Mouse (Mus musculus) CH12.LX (cell line): ENCODE measurements around the gene Fam57a. TPM values are rescaled to one million over a fixed set of nuclear protein-coding genes. Genes with fewer than 3 reads are reported as not detected.

Experiments used
- DNase-seq: peaks from one replicate; pipeline ENCODE4 v3.0.0-alpha.2; 2013; ENCODE audit errors: extremely low read depth
- H3K27ac ChIP-seq: 2 replicates; pipeline ENCODE4 v1.5.1; 2012; ENCODE audit warnings: low read depth, mild to moderate bottlenecking, control low read depth, moderate library complexity; ENCODE audit not compliant: insufficient read depth
- H3K27me3 ChIP-seq: replicated peaks from 2 replicates; pipeline ENCODE3; 2012; ENCODE audit warnings: inconsistent platforms
- H3K36me3 ChIP-seq, 2 experiments: replicated peaks in 1 of 2; 2 replicates each; pipeline versions ENCODE3 to v1.6.1; 2012; ENCODE audit warnings: inconsistent platforms in 1 of 2, low read length in 1 of 2, mild to moderate bottlenecking in 1 of 2, mixed read lengths in 1 of 2, moderate library complexity in 1 of 2; ENCODE audit not compliant: control insufficient read depth in 1 of 2, insufficient read depth in 1 of 2
- H3K4me1 ChIP-seq, 2 experiments: 2 replicates each; pipeline ENCODE4 v1.6.1; 2012; ENCODE audit warnings: inconsistent platforms in 1 of 2, moderate library complexity in 1 of 2; ENCODE audit not compliant: insufficient read depth in 2 of 2, control insufficient read depth in 1 of 2
- H3K4me2 ChIP-seq: 2 replicates; pipeline ENCODE4 v1.6.1; 2012; ENCODE audit warnings: low read depth, mild to moderate bottlenecking, control low read depth; ENCODE audit not compliant: poor library complexity, insufficient read depth, severe bottlenecking
- H3K4me3 ChIP-seq, 3 experiments: fragments of 150-350 bp in 1 of 3; sonication (generic) in 1 of 3; replicated peaks in 1 of 3; 2 replicates each; pipeline versions ENCODE3 to v1.5.1; 2011 to 2012; ENCODE audit warnings: low read depth in 2 of 3, low read length in 2 of 3, mild to moderate bottlenecking in 2 of 3, moderate library complexity in 2 of 3, control low read depth in 1 of 3, improper control_type of control experiment in 1 of 3, inconsistent platforms in 1 of 3, mixed read lengths in 1 of 3; ENCODE audit not compliant: poor library complexity in 1 of 3
- H3K79me2 ChIP-seq: replicated peaks from 2 replicates; pipeline ENCODE4 v1.6.1; 2012; ENCODE audit warnings: mild to moderate bottlenecking, moderate library complexity; ENCODE audit not compliant: control insufficient read depth, poor library complexity, insufficient read depth, severe bottlenecking; ENCODE audit errors: extremely low read depth
- H3K9ac ChIP-seq: 2 replicates; pipeline ENCODE4 v1.6.1; 2012; ENCODE audit warnings: low read depth, mild to moderate bottlenecking, control low read depth, moderate library complexity; ENCODE audit not compliant: insufficient read depth
- H3K9me3 ChIP-seq: replicated peaks from 2 replicates; pipeline ENCODE3; 2012; ENCODE audit warnings: low read length, inconsistent platforms, mixed read lengths
- BHLHE40 ChIP-seq: IDR thresholded peaks from 2 replicates; pipeline ENCODE4 v1.6.1; 2011; ENCODE audit warnings: mild to moderate bottlenecking, low read depth, low read length, improper control_type of control experiment
- CTCF ChIP-seq, 2 experiments: IDR thresholded peaks in 1 of 2; conservative IDR thresholded peaks in 1 of 2; 2 replicates each; pipeline ENCODE4 v1.5.1; 2011 to 2012; ENCODE audit warnings: low read depth in 2 of 2, low read length in 2 of 2, improper control_type of control experiment in 1 of 2, inconsistent platforms in 1 of 2, mild to moderate bottlenecking in 1 of 2, moderate library complexity in 1 of 2
- E2F4 ChIP-seq: IDR thresholded peaks from 2 replicates; pipeline ENCODE4 v1.6.1; 2011; ENCODE audit warnings: low read depth, low read length, improper control_type of control experiment; ENCODE audit not compliant: insufficient replicate concordance
- EP300 ChIP-seq: IDR thresholded peaks from 2 replicates; pipeline ENCODE4 v1.6.1; 2011; ENCODE audit warnings: low read length, improper control_type of control experiment
- GABPA ChIP-seq: IDR thresholded peaks from 2 replicates; pipeline ENCODE4 v1.6.1; 2012; ENCODE audit warnings: low read depth, low read length, improper control_type of control experiment, inconsistent platforms; ENCODE audit not compliant: insufficient replicate concordance
- HCFC1 ChIP-seq: IDR thresholded peaks from 2 replicates; pipeline ENCODE4 v1.6.1; 2012; ENCODE audit warnings: low read depth, mild to moderate bottlenecking, inconsistent platforms, low read length, improper control_type of control experiment
- IRF4 ChIP-seq: IDR thresholded peaks from 2 replicates; pipeline ENCODE4 v1.6.1; 2014; ENCODE audit warnings: low read depth, mild to moderate bottlenecking, inconsistent platforms, low read length, improper control_type of control experiment
- JUN ChIP-seq: IDR thresholded peaks from 2 replicates; pipeline ENCODE4 v1.6.1; 2011; ENCODE audit warnings: low read depth, mild to moderate bottlenecking, low read length, improper control_type of control experiment, moderate library complexity; ENCODE audit not compliant: insufficient read depth
- KAT2A ChIP-seq: IDR thresholded peaks from 2 replicates; pipeline ENCODE4 v1.6.1; 2012; ENCODE audit warnings: low read length, improper control_type of control experiment, inconsistent platforms; ENCODE audit not compliant: insufficient replicate concordance
- MAX ChIP-seq: IDR thresholded peaks from 2 replicates; pipeline ENCODE4 v1.6.1; 2011; ENCODE audit warnings: low read length, improper control_type of control experiment
- MAZ ChIP-seq: IDR thresholded peaks from 2 replicates; pipeline ENCODE4 v1.6.1; 2012; ENCODE audit warnings: low read depth, mild to moderate bottlenecking, inconsistent platforms, low read length, improper control_type of control experiment, moderate library complexity
- MYC ChIP-seq: IDR thresholded peaks from 2 replicates; pipeline ENCODE4 v1.6.1; 2011; ENCODE audit warnings: low read depth, mild to moderate bottlenecking, improper control_type of control experiment, low read length
- NRF1 ChIP-seq: IDR thresholded peaks from 2 replicates; pipeline ENCODE4 v1.6.1; 2014; ENCODE audit warnings: low read depth, mild to moderate bottlenecking, inconsistent platforms, low read length, improper control_type of control experiment, moderate library complexity
- PAX5 ChIP-seq: IDR thresholded peaks from 2 replicates; pipeline ENCODE4 v1.6.1; 2012; ENCODE audit warnings: low read length, inconsistent platforms, mixed read lengths
- POLR2A ChIP-seq: IDR thresholded peaks from 2 replicates; pipeline ENCODE4 v1.6.1; 2011; ENCODE audit warnings: low read depth, mild to moderate bottlenecking, improper control_type of control experiment, low read length
- POLR2AphosphoS2 ChIP-seq: IDR thresholded peaks from 2 replicates; pipeline ENCODE4 v1.6.1; 2011; ENCODE audit warnings: low read depth, low read length, improper control_type of control experiment
- RAD21 ChIP-seq: IDR thresholded peaks from 2 replicates; pipeline ENCODE4 v1.6.1; 2011; ENCODE audit warnings: low read depth, mild to moderate bottlenecking, low read length, improper control_type of control experiment, moderate library complexity
- RCOR1 ChIP-seq: conservative IDR thresholded peaks from 2 replicates; pipeline ENCODE4 v1.6.1; 2012; ENCODE audit warnings: low read depth, mild to moderate bottlenecking, inconsistent platforms, low read length, improper control_type of control experiment
- TBP ChIP-seq: conservative IDR thresholded peaks from 2 replicates; pipeline ENCODE4 v1.6.1; 2011; ENCODE audit warnings: low read depth, low read length, improper control_type of control experiment
- UBTF ChIP-seq: IDR thresholded peaks from 2 replicates; pipeline ENCODE4 v1.6.1; 2012; ENCODE audit warnings: low read depth, mild to moderate bottlenecking, inconsistent platforms, low read length, improper control_type of control experiment, moderate library complexity
- USF1 ChIP-seq: IDR thresholded peaks from 2 replicates; pipeline ENCODE4 v1.6.1; 2014; ENCODE audit warnings: low read depth, mild to moderate bottlenecking, inconsistent platforms, low read length, improper control_type of control experiment
- USF2 ChIP-seq: conservative IDR thresholded peaks from 2 replicates; pipeline ENCODE4 v1.6.1; 2011; ENCODE audit warnings: low read depth, low read length, improper control_type of control experiment
- ZNF384 ChIP-seq: IDR thresholded peaks from 2 replicates; pipeline ENCODE4 v1.6.1; 2012; ENCODE audit warnings: low read depth, low read length, improper control_type of control experiment, inconsistent platforms
- dilution Hi-C: fragments of 300-500 bp; cut with MboI; formaldehyde crosslinking; loops from 2 replicates; pipeline ENCODE4 v1.14.3; 2020; ENCODE audit warnings: low sequenced_read_pairs; ENCODE audit not compliant: extremely low pct_unique_long_range_greater_than_20kb, extremely low pct_ligation_motif_present
- in situ Hi-C: fragments of 300-500 bp; cut with MboI; formaldehyde crosslinking; loops from 3 replicates; pipeline ENCODE4 v1.14.3; 2019; ENCODE audit warnings: low sequenced_read_pairs, low pct_ligation_motif_present, low pct_unique_long_range_greater_than_20kb, mixed read lengths
- polyA plus RNA-seq: library from polyadenylated mRNA; unstranded; fragments of >175 nt; gene quantifications from 2 replicates; pipeline ENCODE4 v1.2.1, GENCODE M21; 2012; ENCODE audit warnings: low read depth; ENCODE audit not compliant: insufficient read length
- total RNA-seq, 2 experiments: library from RNA; depleted of rRNA; stranded (reverse); fragments of 300-350 nt in 1 of 2; fragments of >200 nt in 1 of 2; gene quantifications; 2 replicates each; pipeline ENCODE4 v1.2.3; 2012 to 2014

Gene Fam57a
- total and polyA plus RNA-seq, 3 experiments = 3.9 to 10.2 (median 7.0) TPM

- no peak overlapping the region for H3K4me3 ChIP-seq
- dilution Hi-C loops = no loop called here
- in situ Hi-C loops = no loop called here
- H3K36me3 ChIP-seq = peaks cover 24 to 70% of the 10 kb centered on the region in 2 experiments
- H3K9ac ChIP-seq = no peak overlapping the region
- H3K27ac ChIP-seq = no peak overlapping the region
- H3K4me1 ChIP-seq = peaks cover 3 to 13% of the 10 kb centered on the region in 2 experiments
- no peaks in the 10 kb centered on the region for H3K79me2 ChIP-seq
- TF ChIP-seq GABPA = no peak
- no peak for TF ChIP-seq KAT2A
- TF ChIP-seq ZNF384 = no peak
- TF ChIP-seq POLR2AphosphoS2 = no peak
- no peak for TF ChIP-seq BHLHE40
- no peak for TF ChIP-seq HCFC1
- no peak for TF ChIP-seq JUN
- no peak for TF ChIP-seq MAX
- no peak for TF ChIP-seq MAZ
- TF ChIP-seq TBP = no peak
- no peak for TF ChIP-seq USF2
- no peak for TF ChIP-seq CTCF (conservative IDR thresholded peaks at IDR 0.05 in 1 of 2, IDR thresholded peaks at IDR 0.05 in 1 of 2; ENCODE audit: low read depth in 2 of 2, low read length in 2 of 2)
- TF ChIP-seq USF1 = no peak
- no peak for TF ChIP-seq NRF1
- no peak for TF ChIP-seq PAX5
- no peak for TF ChIP-seq E2F4
- TF ChIP-seq EP300 = no peak
- no peak for TF ChIP-seq POLR2A
- no peak for TF ChIP-seq UBTF
- no peak overlapping the region for H3K4me2 ChIP-seq
- DNase-seq = no peak
- no peaks in the 10 kb centered on the region for H3K9me3 ChIP-seq
- H3K27me3 ChIP-seq = no peaks in the 10 kb centered on the region
These were observed 9.3 kb upstream of the Fam57a start for GRCm38 (mm10) chr11:76170207-76170606.

GRCm38 (mm10) chr11:76178726-76179494, 561 bp upstream of the Fam57a start:
- TF ChIP-seq IRF4 (no peak), RCOR1 (no peak), MYC (no peak), RAD21 (no peak), E2F4 (no peak), NRF1 (peak; percentile 87)
- peak overlapping the region; percentile 43 for H3K27ac ChIP-seq
- peak overlapping the region; percentile 44 for H3K9ac ChIP-seq
- H3K79me2 ChIP-seq = peaks cover 24% of the 10 kb centered on the region
- dilution Hi-C loops (no loop called here), in situ Hi-C loops (no loop called here)
- peaks cover 16 to 49% of the 10 kb centered on the region in 2 experiments for H3K36me3 ChIP-seq
- peaks cover 0 to 26% of the 10 kb centered on the region in 2 experiments; a peak in 3 of 4 replicates for H3K4me1 ChIP-seq
- H3K4me3 ChIP-seq = peak overlapping the region; percentile 66 to 90 (median 86)
- H3K9me3 ChIP-seq = no peaks in the 10 kb centered on the region
- H3K4me2 ChIP-seq = peak overlapping the region; percentile 73
- DNase-seq = peak; percentile 72
- H3K27me3 ChIP-seq = no peaks in the 10 kb centered on the region
